Mouse (Mus musculus) v-Abl transformed pro-B cells (cell line): Measurements from ENCODE around the gene Eef2.
"Not testable (repeated sequence)": the region's sequence is repeated elsewhere in the genome, so short reads cannot be mapped to it uniquely, and the experiment has no call there.

Experiments used
- in situ Hi-C, 2 experiments: fragments of 400-800 bp; cut with MboI; formaldehyde crosslinking; loops; one replicate each; pipeline ENCODE4 v1.15.1; 2025; ENCODE audit not compliant: unreplicated experiment in 2 of 2

The Eef2 gene

GRCm38 (mm10) chr10:81177958-81178712, 1.7 kb downstream of the Eef2 start:
- in situ Hi-C loops: loop anchor here (5.0 to 10.0 kb wide), 2 partner anchors 176 to 253 kb away; no protein-coding TSS in a partner anchor

- in situ Hi-C loops: loop anchor here (5.0 to 10.0 kb wide), 2 partner anchors 177 to 254 kb away; no protein-coding TSS in a partner anchor
These were observed 2.5 kb downstream of the Eef2 start for GRCm38 (mm10) chr10:81178927-81179326.

GRCm38 (mm10) chr10:81179451-81180342, 3.3 kb downstream of the Eef2 start:
- in situ Hi-C loops: loop anchor here (5.0 to 10.0 kb wide), 2 partner anchors 177 to 255 kb away; no protein-coding TSS in a partner anchor

GRCm38 (mm10) chr10:81180946-81181345, 4.5 kb downstream of the Eef2 start:
- in situ Hi-C loops: no loop called here

GRCm38 (mm10) chr10:81181860-81182259, 5.4 kb downstream of the Eef2 start:
- in situ Hi-C loops: not testable (repeated sequence)

GRCm38 (mm10) chr10:81182336-81183333, 6.2 kb downstream of the Eef2 start, which contains the start of gene Dapk3:
TSS of gene Dapk3 (plus strand) at chr10:81183005.
- in situ Hi-C loops: no loop called here

GRCm38 (mm10) chr10:81183805-81184204, 7.4 kb downstream of the Eef2 start, which contains the start of gene 4930442H23Rik:
TSS of gene 4930442H23Rik (minus strand) at chr10:81183849.
- in situ Hi-C loops: no loop called here

GRCm38 (mm10) chr10:81184765-81185164, 8.3 kb downstream of the Eef2 start:
- in situ Hi-C loops: no loop called here

- in situ Hi-C loops: no loop called here
These were observed 10.7 kb downstream of the Eef2 start for GRCm38 (mm10) chr10:81187161-81187560.

- in situ Hi-C loops: loop anchor here in 1 of 2 experiments (10.0 kb wide), 1 partner anchor 365 kb away; the partner anchor contains the start of gene Aes
These were observed 13.4 kb downstream of the Eef2 start for GRCm38 (mm10) chr10:81189821-81190220.

- in situ Hi-C loops: loop anchor here in 1 of 2 experiments (10.0 kb wide), 1 partner anchor 364 kb away; the partner anchor contains the start of gene Aes
These were observed 13.9 kb downstream of the Eef2 start for GRCm38 (mm10) chr10:81190236-81190911.

GRCm38 (mm10) chr10:81190912-81191321, 14.5 kb downstream of the Eef2 start:
- in situ Hi-C loops: loop anchor here in 1 of 2 experiments (10.0 kb wide), 1 partner anchor 364 kb away; the partner anchor contains the start of gene Aes

- in situ Hi-C loops: loop anchor here in 1 of 2 experiments (10.0 kb wide), 1 partner anchor 363 kb away; the partner anchor contains the start of gene Aes
These were observed 15.0 kb downstream of the Eef2 start for GRCm38 (mm10) chr10:81191342-81191982.

GRCm38 (mm10) chr10:81192270-81192967, 16.0 kb downstream of the Eef2 start:
- in situ Hi-C loops: loop anchor here in 1 of 2 experiments (10.0 kb wide), 1 partner anchor 362 kb away; the partner anchor contains the start of gene Aes

GRCm38 (mm10) chr10:81192968-81193501, 16.6 kb downstream of the Eef2 start:
- in situ Hi-C loops: loop anchor here in 1 of 2 experiments (10.0 kb wide), 1 partner anchor 362 kb away; the partner anchor contains the start of gene Aes

GRCm38 (mm10) chr10:81193991-81194774, 17.8 kb downstream of the Eef2 start:
- in situ Hi-C loops: loop anchor here in 1 of 2 experiments (10.0 kb wide), 1 partner anchor 361 kb away; the partner anchor contains the start of gene Aes
